Mouse (Mus musculus) neural tube, embryonic 10.5 days (tissue): ENCODE data around the gene Tcf15.

ENCODE experiments used
- DNase-seq: peaks from one replicate; pipeline ENCODE4 v3.0.0-alpha.2; 2017; ENCODE audit warnings: low spot score; ENCODE audit errors: extremely low spot score

Tcf15 gene

GRCm38 (mm10) chr2:152122896-152123295, 20.5 kb upstream of the Tcf15 start:
- no peak for DNase-seq

- DNase-seq, result no peak
Measured at GRCm38 (mm10) chr2:152128597-152128996, 14.8 kb upstream of the Tcf15 start.

- no peak for DNase-seq
Measured at GRCm38 (mm10) chr2:152129778-152130177, 13.6 kb upstream of the Tcf15 start.

- no peak for DNase-seq
Measured at GRCm38 (mm10) chr2:152132016-152132415, 11.3 kb upstream of the Tcf15 start.

- DNase-seq, result no peak
Measured at GRCm38 (mm10) chr2:152132691-152133090, 10.7 kb upstream of the Tcf15 start.

GRCm38 (mm10) chr2:152139191-152139987, 4.0 kb upstream of the Tcf15 start:
- DNase-seq, result no peak

GRCm38 (mm10) chr2:152140941-152141340, 2.4 kb upstream of the Tcf15 start:
- DNase-seq, result no peak

- DNase-seq, result no peak
Measured at GRCm38 (mm10) chr2:152141491-152141890, 1.9 kb upstream of the Tcf15 start.

- peak; percentile 82 for DNase-seq
Measured at GRCm38 (mm10) chr2:152142046-152142445, 1.3 kb upstream of the Tcf15 start.

- no peak for DNase-seq
Measured at GRCm38 (mm10) chr2:152142571-152142970, 790 bp upstream of the Tcf15 start.

GRCm38 (mm10) chr2:152144158-152144450, 743 bp downstream of the Tcf15 start:
- DNase-seq, result no peak

GRCm38 (mm10) chr2:152144501-152144900, 1.1 kb downstream of the Tcf15 start:
- DNase-seq, result no peak

- no peak for DNase-seq
Measured at GRCm38 (mm10) chr2:152145711-152146110, 2.4 kb downstream of the Tcf15 start.

- no peak for DNase-seq
Measured at GRCm38 (mm10) chr2:152147079-152147478, 3.7 kb downstream of the Tcf15 start.

- DNase-seq, result no peak
Measured at GRCm38 (mm10) chr2:152148675-152149074, 5.3 kb downstream of the Tcf15 start.

GRCm38 (mm10) chr2:152149891-152150290, 6.5 kb downstream of the Tcf15 start:
- no peak for DNase-seq

GRCm38 (mm10) chr2:152150373-152150772, 7.0 kb downstream of the Tcf15 start:
- no peak for DNase-seq

- no peak for DNase-seq
Measured at GRCm38 (mm10) chr2:152153361-152153760, 10.0 kb downstream of the Tcf15 start.

- no peak for DNase-seq
Measured at GRCm38 (mm10) chr2:152155414-152156208, 12.2 kb downstream of the Tcf15 start.

GRCm38 (mm10) chr2:152156471-152156870, 13.1 kb downstream of the Tcf15 start:
- DNase-seq, result no peak

GRCm38 (mm10) chr2:152159487-152159886, 16.1 kb downstream of the Tcf15 start:
- DNase-seq, result no peak

- no peak for DNase-seq
Measured at GRCm38 (mm10) chr2:152166257-152166656, 22.9 kb downstream of the Tcf15 start.

GRCm38 (mm10) chr2:152167851-152168290, 24.5 kb downstream of the Tcf15 start:
- peak; percentile 51 for DNase-seq
